Mouse (Mus musculus): ENCODE results near the gene Colgalt2.

- TF ChIP-seq FLI1 (IDR thresholded peaks at IDR 0.05; ENCODE audit: low read length) (no peak), GATA1 (IDR thresholded peaks at IDR 0.05; ENCODE audit: borderline replicate concordance, low read length) (no peak)
Measured at GRCm38 (mm10) chr1:152526154-152526553, 126.5 kb downstream of the Colgalt2 start.

All from megakaryocyte, embryonic 14.5 days (primary cell).